Mouse (Mus musculus): ENCODE data around the gene Shf. TPM values are rescaled to one million over a fixed set of nuclear protein-coding genes. Genes with fewer than 3 reads are reported as not detected.
"Not testable (repeated sequence)": the region's sequence is repeated elsewhere in the genome, so short reads cannot be mapped to it uniquely, and the experiment has no call there.

Shf gene
- total RNA-seq (2014; rRNA removed) (6.6 and 6.7 TPM in 2 replicates), polyA plus RNA-seq (2012; rRNA removed) (8.1 and 14.0 TPM in 2 replicates)

DNA sequence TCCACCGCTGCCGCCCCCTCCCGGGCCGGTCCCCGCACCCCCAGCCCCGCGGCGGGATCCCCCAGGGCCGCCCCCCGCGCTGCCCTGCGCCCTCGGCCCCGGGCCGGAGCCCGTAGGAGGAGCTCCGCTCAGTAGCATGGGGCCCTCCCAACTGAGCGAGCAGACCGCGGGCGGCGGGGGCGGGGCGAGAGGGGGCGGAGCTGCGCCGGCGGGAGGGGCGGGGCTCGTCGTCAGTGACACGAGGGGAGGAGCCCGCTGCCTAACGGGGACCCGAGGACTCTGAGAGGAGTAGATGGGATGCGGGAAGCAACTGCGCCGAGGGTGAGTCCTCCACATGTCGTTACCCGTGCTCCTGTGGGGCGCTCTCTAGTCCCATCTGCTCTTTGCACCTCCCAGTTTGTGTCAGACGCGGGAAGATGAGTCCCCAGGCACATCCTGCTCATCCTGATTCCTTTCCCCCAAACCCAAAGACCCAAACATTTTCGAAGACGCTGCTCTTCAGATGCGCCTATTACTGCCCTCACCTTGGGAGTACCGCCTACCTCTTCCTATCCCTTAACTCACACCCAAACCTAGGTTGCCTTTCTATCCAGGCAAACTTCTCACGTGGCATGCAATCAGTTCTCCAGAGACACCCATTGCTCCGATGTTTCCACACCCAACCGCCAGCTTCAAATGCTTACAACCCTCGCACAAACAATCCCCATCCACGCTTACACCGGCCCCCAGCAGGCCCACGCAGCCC, at the start of gene Shf:
Gene Shf, minus strand, starts transcription at position 168 of the 745 bp plus-strand sequence.
- peak; percentile 55 for DNase-seq (ENCODE audit: extremely low read depth, low read depth, low spot score)
- Histone ChIP-seq H3K27ac (replicated peaks; ENCODE audit: insufficient read depth, low read depth, low read length) (peak within 1 kb of the TSS; percentile 17), H3K4me1 (ENCODE audit: control insufficient read depth, insufficient read depth, low read length) (peaks cover 7% of the 10 kb centered on the region), H3K79me2 (ENCODE audit: control insufficient read depth, insufficient read depth, low read length) (peaks cover 3% of the 10 kb centered on the region; the same call in 1 of the 2 replicates), H3K27me3 (ENCODE audit: control insufficient read depth, insufficient read depth, low read length) (no peaks in the 10 kb centered on the region), H3K36me3 (ENCODE audit: control insufficient read depth, insufficient read depth, low read length) (no peaks in the 10 kb centered on the region), H3K4me3 (ENCODE audit: insufficient read depth, low read depth, low read length) (peak within 1 kb of the TSS; percentile 91), H3K9ac (ENCODE audit: low read depth, low read length) (peak within 1 kb of the TSS; percentile 82)
- TF ChIP-seq POLR2A (IDR thresholded peaks at IDR 0.05; ENCODE audit: extremely low read depth, insufficient read depth, low read length) (peak; percentile 74), CTCF (IDR thresholded peaks at IDR 0.05; ENCODE audit: low read depth, low read length) (no peak)
- WGBS, result 2% methylated on average over 27 of the region's 54 CpGs

GRCm38 (mm10) chr2:122408928-122409327, 40.0 kb upstream of the Shf start:
- no peak overlapping the region for H3K9ac ChIP-seq (ENCODE audit: low read depth, low read length)
- H3K36me3 ChIP-seq (ENCODE audit: control insufficient read depth, insufficient read depth, low read length), result no peaks in the 10 kb centered on the region
- WGBS, result 64% methylated on average over 7 of the region's 7 CpGs
- TF ChIP-seq CTCF (IDR thresholded peaks at IDR 0.05; ENCODE audit: low read depth, low read length) (no peak), POLR2A (IDR thresholded peaks at IDR 0.05; ENCODE audit: extremely low read depth, insufficient read depth, low read length) (no peak)
- H3K27ac ChIP-seq (replicated peaks; ENCODE audit: insufficient read depth, low read depth, low read length), result no peak overlapping the region
- H3K4me3 ChIP-seq (ENCODE audit: insufficient read depth, low read depth, low read length), result no peak overlapping the region
- no peaks in the 10 kb centered on the region for H3K4me1 ChIP-seq (ENCODE audit: control insufficient read depth, insufficient read depth, low read length)
- H3K27me3 ChIP-seq (ENCODE audit: control insufficient read depth, insufficient read depth, low read length), result no peaks in the 10 kb centered on the region
- DNase-seq (ENCODE audit: extremely low read depth, low read depth, low spot score), result peak; percentile 18
- no peaks in the 10 kb centered on the region for H3K79me2 ChIP-seq (ENCODE audit: control insufficient read depth, insufficient read depth, low read length)

DNA sequence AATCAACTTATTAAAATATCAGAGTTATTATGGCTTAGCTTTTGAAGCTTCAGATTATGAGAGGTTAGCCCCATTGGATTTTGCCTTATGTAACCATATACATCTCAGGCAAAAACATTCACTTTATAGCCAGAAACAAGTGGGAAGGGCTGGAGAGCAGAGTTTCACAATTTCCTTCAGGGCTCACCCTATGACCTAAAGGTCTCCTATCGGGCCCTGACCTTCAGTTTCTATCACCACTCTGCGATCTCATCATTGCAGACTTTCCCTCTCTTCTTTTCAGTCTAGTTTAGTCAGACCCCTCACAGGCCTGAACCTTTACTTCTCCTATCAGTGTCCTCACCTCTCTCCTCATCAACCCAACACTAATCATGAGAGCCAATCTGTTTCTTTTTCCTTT, 38.6 kb upstream of the Shf start:
- 71% methylated on average over 2 of the region's 2 CpGs for WGBS
- Histone ChIP-seq H3K4me3 (ENCODE audit: insufficient read depth, low read depth, low read length) (no peak overlapping the region), H3K27me3 (ENCODE audit: control insufficient read depth, insufficient read depth, low read length) (no peaks in the 10 kb centered on the region), H3K4me1 (ENCODE audit: control insufficient read depth, insufficient read depth, low read length) (no peaks in the 10 kb centered on the region), H3K79me2 (ENCODE audit: control insufficient read depth, insufficient read depth, low read length) (no peaks in the 10 kb centered on the region), H3K9ac (ENCODE audit: low read depth, low read length) (no peak overlapping the region), H3K27ac (replicated peaks; ENCODE audit: insufficient read depth, low read depth, low read length) (no peak overlapping the region), H3K36me3 (ENCODE audit: control insufficient read depth, insufficient read depth, low read length) (no peaks in the 10 kb centered on the region)
- DNase-seq (ENCODE audit: extremely low read depth, low read depth, low spot score), result no peak
- no peak for TF ChIP-seq CTCF (IDR thresholded peaks at IDR 0.05; ENCODE audit: low read depth, low read length)
- TF ChIP-seq POLR2A (IDR thresholded peaks at IDR 0.05; ENCODE audit: extremely low read depth, insufficient read depth, low read length), result no peak

DNA sequence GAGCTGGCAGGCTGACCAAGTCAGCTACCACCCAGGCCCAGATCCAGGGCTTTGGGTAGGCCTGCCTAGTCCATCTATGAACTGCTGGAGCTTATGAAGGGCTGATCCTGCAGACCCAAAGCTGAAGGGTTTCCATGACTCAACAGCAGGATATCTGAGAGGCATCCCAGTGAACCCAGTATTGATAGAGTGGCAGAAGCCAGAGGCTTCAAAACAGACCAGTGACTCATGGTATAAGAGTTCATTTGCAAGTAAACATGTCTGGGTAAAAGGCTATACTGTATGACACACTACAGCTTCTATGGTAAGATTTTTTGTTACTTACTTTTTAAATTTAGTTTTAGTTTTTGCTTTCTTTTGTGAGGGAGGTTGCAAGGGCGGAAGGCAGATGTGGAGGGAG, 27.2 kb upstream of the Shf start:
- Histone ChIP-seq H3K27me3 (ENCODE audit: control insufficient read depth, insufficient read depth, low read length) (no peaks in the 10 kb centered on the region), H3K27ac (replicated peaks; ENCODE audit: insufficient read depth, low read depth, low read length) (no peak overlapping the region), H3K4me3 (ENCODE audit: insufficient read depth, low read depth, low read length) (no peak overlapping the region), H3K36me3 (ENCODE audit: control insufficient read depth, insufficient read depth, low read length) (no peaks in the 10 kb centered on the region), H3K9ac (ENCODE audit: low read depth, low read length) (no peak overlapping the region), H3K4me1 (ENCODE audit: control insufficient read depth, insufficient read depth, low read length) (no peaks in the 10 kb centered on the region), H3K79me2 (ENCODE audit: control insufficient read depth, insufficient read depth, low read length) (no peaks in the 10 kb centered on the region)
- 90% methylated on average over 1 of the region's 1 CpGs for WGBS
- TF ChIP-seq POLR2A (IDR thresholded peaks at IDR 0.05; ENCODE audit: extremely low read depth, insufficient read depth, low read length) (no peak), CTCF (IDR thresholded peaks at IDR 0.05; ENCODE audit: low read depth, low read length) (no peak)
- DNase-seq (ENCODE audit: extremely low read depth, low read depth, low spot score), result no peak

DNA sequence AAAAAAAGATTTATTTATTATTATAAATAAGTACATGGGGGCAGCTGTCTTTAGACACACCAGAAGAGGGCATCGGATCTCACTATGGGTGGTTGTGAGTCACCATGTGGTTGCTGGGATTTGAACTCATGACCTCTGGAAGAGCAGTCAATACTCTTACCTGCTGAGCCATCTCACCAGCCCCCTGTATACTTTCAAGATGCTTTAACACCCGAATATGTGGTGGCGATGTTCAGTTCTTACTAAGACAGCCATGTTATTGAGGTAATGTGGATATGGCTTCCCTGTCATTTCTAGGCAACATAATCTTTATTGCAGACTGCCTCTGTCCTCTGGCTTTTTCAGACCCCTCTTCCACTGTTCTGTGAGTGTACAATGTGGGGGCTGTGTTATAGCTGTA, 18.2 kb upstream of the Shf start:
- H3K36me3 ChIP-seq (ENCODE audit: control insufficient read depth, insufficient read depth, low read length); H3K27me3 ChIP-seq (ENCODE audit: control insufficient read depth, insufficient read depth, low read length); DNase-seq (ENCODE audit: extremely low read depth, low read depth, low spot score); H3K27ac ChIP-seq (replicated peaks; ENCODE audit: insufficient read depth, low read depth, low read length); H3K4me1 ChIP-seq (ENCODE audit: control insufficient read depth, insufficient read depth, low read length); H3K79me2 ChIP-seq (ENCODE audit: control insufficient read depth, insufficient read depth, low read length); H3K9ac ChIP-seq (ENCODE audit: low read depth, low read length); H3K4me3 ChIP-seq (ENCODE audit: insufficient read depth, low read depth, low read length): not testable (repeated sequence)
- 92% methylated on average over 3 of the region's 3 CpGs for WGBS

DNA sequence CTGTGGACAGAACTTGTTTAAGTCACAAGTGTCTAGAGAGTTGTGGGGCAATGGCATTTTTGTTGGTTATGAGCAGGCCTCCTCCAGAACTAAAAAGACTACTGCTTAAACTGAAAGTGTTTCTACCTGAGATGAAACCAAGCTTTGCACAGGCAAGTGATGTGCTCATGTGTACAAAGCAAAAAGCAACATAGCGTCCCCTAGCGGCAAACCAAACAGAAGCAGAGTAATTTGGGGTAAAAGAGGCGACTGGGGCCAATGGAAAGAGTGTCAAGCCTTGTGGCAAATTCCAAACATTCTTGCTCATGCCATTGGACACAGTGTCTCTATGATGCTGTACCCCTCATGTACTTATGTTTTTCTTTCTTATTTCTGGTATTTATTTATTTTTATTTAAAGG, 16.1 kb upstream of the Shf start:
- no peak overlapping the region for H3K27ac ChIP-seq (replicated peaks; ENCODE audit: insufficient read depth, low read depth, low read length)
- no peak for DNase-seq (ENCODE audit: extremely low read depth, low read depth, low spot score)
- no peak overlapping the region for H3K9ac ChIP-seq (ENCODE audit: low read depth, low read length)
- TF ChIP-seq CTCF (IDR thresholded peaks at IDR 0.05; ENCODE audit: low read depth, low read length) (no peak), POLR2A (IDR thresholded peaks at IDR 0.05; ENCODE audit: extremely low read depth, insufficient read depth, low read length) (no peak)
- no peak overlapping the region for H3K4me3 ChIP-seq (ENCODE audit: insufficient read depth, low read depth, low read length)
- no peaks in the 10 kb centered on the region for H3K79me2 ChIP-seq (ENCODE audit: control insufficient read depth, insufficient read depth, low read length)
- 47% methylated on average over 3 of the region's 3 CpGs for WGBS
- H3K36me3 ChIP-seq (ENCODE audit: control insufficient read depth, insufficient read depth, low read length), result no peaks in the 10 kb centered on the region
- no peaks in the 10 kb centered on the region for H3K4me1 ChIP-seq (ENCODE audit: control insufficient read depth, insufficient read depth, low read length)
- H3K27me3 ChIP-seq (ENCODE audit: control insufficient read depth, insufficient read depth, low read length), result no peaks in the 10 kb centered on the region
